Mouse (Mus musculus): ENCODE data around the gene Olfr279.
"Not testable (repeated sequence)": the region's sequence is repeated elsewhere in the genome, so short reads cannot be mapped to it uniquely, and the experiment has no call there.

Gene Olfr279

GRCm38 (mm10) chr15:98510438-98511385, 18.5 kb downstream of the Olfr279 start:
- CTCF ChIA-PET = interaction anchor here (0.7 to 1.0 kb wide), 3 partner anchors 27 to 640 kb away, joined by 3 to 10 read pairs (median 8); no protein-coding TSS in a partner anchor

DNA sequence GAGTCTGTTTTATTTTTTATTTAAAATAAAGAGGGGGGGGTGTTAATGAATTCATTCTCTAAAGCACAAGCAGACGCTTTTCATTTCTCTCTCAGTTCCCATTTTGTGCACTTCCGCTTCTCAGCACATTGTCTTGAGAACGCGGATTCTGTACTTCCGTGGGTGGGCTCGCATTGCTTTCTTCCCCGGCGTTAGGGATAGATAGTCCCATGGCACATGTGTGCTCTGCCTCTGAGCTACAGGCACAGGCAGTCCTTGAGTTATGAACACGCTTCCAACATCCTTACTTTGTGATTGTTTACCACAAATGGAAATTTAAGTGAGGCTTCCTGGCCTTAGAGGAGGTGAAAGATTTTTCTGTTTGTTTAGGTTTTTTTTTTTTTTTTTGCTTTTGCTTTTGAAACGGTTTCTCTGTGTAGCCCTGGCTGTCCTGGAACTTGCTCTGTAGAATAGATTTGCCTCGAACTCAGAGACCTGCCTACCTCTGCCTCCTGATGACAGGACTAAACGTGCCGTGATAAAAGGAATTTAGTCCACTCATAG, 19.3 kb downstream of the Olfr279 start:
- CTCF ChIA-PET = interaction anchor here (0.6 to 1.0 kb wide), 4 partner anchors 26 to 641 kb away, joined by 3 to 10 read pairs (median 6); no protein-coding TSS in a partner anchor

DNA sequence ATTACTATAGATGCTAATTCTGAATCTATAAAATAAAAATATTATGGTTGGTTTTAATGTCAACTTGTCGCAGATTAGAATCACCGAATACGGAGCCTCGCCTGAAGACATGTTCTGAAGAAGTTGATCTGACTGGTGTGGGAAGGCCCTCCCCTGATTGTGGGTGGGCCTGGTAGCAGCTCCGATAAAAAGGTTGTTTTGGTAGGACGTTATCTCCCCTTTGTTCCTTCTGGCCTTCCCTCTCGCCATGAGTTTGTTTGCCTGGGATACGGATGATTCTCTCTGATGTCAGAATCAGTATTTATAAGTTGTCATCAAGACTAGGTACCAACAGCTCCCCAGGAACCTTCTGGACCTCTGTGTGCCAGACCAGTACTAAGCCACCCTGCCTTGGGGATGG, 20.0 kb downstream of the Olfr279 start:
- CTCF ChIA-PET = interaction anchor here (0.6 kb wide), 1 partner anchor 106 kb away, joined by 10 read pairs; no protein-coding TSS in a partner anchor

DNA sequence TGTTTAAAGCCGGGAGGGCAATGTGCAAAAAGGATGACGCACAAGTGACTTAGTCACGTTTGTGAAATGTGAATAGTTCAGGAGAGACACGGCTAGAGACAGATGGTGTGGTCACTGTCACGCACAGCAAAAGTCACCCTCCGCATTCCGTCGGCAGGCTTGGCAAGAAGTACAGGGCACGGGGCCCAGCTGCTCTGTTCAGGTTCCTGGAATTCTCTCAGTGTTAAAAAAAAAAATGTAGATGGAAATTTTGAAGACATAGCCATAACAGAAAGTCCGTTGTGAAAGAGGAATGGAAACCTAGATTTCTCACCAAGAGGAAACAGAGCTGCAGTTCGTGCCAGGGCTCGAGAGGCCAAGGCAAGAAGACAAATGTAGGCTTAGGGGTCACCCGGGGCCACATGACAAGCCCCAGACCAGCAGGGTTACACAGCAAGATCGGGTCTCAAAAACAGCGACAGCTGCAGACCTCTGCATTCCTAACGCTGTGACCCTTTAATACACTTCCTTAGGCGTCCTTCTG, 20.7 kb downstream of the Olfr279 start:
- CTCF ChIA-PET = interaction anchor here (0.6 kb wide), 2 partner anchors 63 to 105 kb away, joined by 4 to 10 read pairs; no protein-coding TSS in a partner anchor

DNA sequence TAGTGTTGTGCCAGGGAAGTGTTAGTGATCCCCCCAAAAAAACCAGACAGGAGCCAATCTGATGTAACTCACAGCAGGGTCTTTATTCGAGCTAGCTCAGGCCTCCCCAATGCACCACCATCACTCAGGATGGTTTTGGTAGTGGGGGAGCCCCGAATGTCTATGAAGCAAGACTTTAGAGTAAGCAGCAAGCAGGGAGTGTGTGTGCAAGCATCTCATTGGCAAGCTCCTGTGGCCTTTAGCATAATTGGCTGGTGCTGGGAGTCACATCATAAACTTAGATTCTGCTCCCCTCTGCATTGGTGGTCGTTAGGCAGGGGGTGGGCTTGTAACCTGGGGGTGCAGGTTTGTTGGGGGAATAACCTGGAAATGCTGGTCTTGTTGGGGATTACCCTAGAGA, 21.5 kb downstream of the Olfr279 start:
- CTCF ChIA-PET = interaction anchor here (0.6 kb wide), 1 partner anchor 950 kb away, joined by 18 read pairs; no protein-coding TSS in a partner anchor

DNA sequence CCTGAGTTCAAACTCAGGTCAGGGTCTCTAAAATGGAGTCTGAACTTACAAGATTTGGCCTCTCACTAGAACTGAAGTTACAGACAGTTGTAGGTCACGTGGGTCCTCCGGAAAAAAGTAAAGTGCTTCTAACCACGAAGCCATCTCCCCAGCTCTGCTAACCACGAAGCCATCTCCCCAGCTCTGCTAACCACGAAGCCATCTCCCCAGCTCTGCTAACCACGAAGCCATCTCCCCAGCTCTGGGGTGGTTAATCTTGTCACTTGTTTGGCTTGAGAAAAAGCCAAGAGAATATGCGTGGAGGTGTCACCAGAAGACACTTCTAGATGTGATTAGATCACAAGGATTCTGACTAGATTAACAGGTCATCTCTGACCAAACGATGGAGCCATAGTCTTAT, 21.9 kb downstream of the Olfr279 start:
- CTCF ChIA-PET = interaction anchor here (0.6 kb wide), 1 partner anchor 950 kb away, joined by 18 read pairs; no protein-coding TSS in a partner anchor

- CTCF ChIA-PET = not testable (repeated sequence)
Observed at GRCm38 (mm10) chr15:98514845-98515244, 22.6 kb downstream of the Olfr279 start.

- CTCF ChIA-PET = interaction anchor here (0.6 to 1.1 kb wide), 5 partner anchors 11 to 1374 kb away, joined by 3 to 7 read pairs (median 3); no protein-coding TSS in a partner anchor
Observed at GRCm38 (mm10) chr15:98517380-98518355, 25.5 kb downstream of the Olfr279 start.

- CTCF ChIA-PET = no interaction called here
Observed at GRCm38 (mm10) chr15:98521245-98521644, 29.0 kb downstream of the Olfr279 start.

GRCm38 (mm10) chr15:98526057-98526456, 33.9 kb downstream of the Olfr279 start:
- CTCF ChIA-PET = no interaction called here

DNA sequence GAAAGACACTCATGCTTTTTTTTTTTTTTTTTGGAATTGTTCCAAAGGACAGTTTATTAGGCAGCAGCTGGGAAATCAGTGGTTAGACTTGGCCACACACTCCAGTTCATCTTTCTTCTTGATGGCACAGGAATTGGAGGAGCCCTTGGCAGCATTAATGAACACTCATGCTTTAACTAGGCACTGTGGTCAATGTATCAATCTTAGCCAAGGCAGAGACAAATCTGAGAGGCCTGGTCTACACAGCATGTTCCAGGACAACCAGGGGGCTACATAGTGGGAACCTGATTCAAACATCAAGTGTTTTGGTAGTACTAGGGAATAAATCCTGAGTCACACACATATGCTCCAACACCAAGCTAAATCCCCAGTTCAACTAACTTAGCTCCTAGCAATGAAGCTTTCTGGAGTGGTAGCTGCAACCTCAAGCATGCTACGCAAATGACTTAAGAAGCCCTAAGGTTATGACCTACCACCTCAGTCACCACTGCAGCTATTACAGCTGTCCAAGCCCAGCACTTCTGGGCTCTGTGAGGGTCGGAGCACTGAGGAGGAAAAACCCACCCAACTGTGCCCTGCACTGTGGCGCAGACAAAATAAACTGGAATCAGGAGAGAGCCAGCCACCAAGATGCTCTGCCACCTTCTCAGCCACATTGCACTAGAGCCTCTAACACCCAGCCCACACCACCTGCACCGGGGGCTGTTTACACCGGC, 35.0 kb downstream of the Olfr279 start:
- CTCF ChIA-PET = interaction anchor here (0.7 kb wide), 1 partner anchor 278 kb away, joined by 11 read pairs; no protein-coding TSS in a partner anchor

GRCm38 (mm10) chr15:98528066-98528563, 35.9 kb downstream of the Olfr279 start:
- CTCF ChIA-PET = interaction anchor here (0.7 kb wide), 1 partner anchor 10 kb away, joined by 3 read pairs; no protein-coding TSS in a partner anchor

GRCm38 (mm10) chr15:98532281-98532680, 40.1 kb downstream of the Olfr279 start:
- CTCF ChIA-PET = no interaction called here

- CTCF ChIA-PET = no interaction called here
Observed at GRCm38 (mm10) chr15:98533035-98533531, 40.9 kb downstream of the Olfr279 start.

DNA sequence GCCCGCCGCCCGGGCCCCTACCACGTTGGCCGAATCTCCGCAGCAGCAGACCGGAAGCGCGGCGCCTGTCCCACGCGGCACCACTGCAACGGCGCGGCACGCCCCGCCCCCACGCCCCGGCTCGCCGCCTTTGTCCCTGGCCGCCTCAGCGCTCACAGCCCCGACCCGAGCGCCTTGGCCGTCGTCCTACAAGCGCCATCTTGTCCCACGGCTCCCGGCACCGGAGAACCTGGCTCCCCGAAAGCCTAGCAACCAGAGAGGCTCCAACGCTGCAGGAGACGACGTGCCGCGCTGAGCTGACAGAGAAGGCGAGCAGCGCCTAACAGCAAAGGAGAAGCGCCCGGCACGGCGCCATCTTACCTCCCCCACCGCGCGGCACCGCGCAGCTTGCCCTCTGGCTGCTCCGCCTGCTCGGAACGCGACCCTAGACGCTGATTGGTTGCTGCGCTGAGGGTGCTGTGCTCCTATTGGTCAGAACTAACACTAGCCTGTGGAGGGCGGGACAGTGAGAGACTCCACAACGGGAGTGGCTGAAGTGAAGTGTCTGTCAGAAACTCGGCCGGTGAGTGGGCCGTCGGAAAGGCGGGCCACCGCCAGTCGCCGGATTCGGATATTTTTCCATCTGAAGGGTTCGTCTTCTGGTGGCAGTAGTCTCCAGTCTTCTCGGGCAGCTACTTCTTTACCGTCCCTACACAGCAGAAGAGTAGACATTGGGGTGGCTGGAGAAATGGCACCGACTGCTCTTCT, 41.9 kb downstream of the Olfr279 start, which contains the start of gene Kansl2:
Kansl2 (minus strand) TSS at position 384 of the 747 bp plus-strand sequence.
- CTCF ChIA-PET = interaction anchor here (0.5 to 0.6 kb wide), 2 partner anchors 36 to 84 kb away, joined by 4 to 15 read pairs; no protein-coding TSS in a partner anchor

GRCm38 (mm10) chr15:98535921-98536320, 43.7 kb downstream of the Olfr279 start:
- CTCF ChIA-PET = interaction anchor here (0.7 kb wide), 1 partner anchor 1224 kb away, joined by 4 read pairs; no protein-coding TSS in a partner anchor

GRCm38 (mm10) chr15:98536828-98537510, 44.8 kb downstream of the Olfr279 start:
- CTCF ChIA-PET = interaction anchor here (1.2 kb wide), 1 partner anchor 20 kb away, joined by 3 read pairs; no protein-coding TSS in a partner anchor

GRCm38 (mm10) chr15:98537923-98538322, 45.7 kb downstream of the Olfr279 start:
- CTCF ChIA-PET = interaction anchor here (0.6 kb wide), 1 partner anchor 27 kb away, joined by 8 read pairs; no protein-coding TSS in a partner anchor

All from spleen, embryonic (tissue).